Mouse (Mus musculus) bone marrow, adult 2 months (tissue): ENCODE measurements around the gene Alk. TPM values are rescaled to one million over a fixed set of nuclear protein-coding genes. Genes with fewer than 3 reads are reported as not detected.

ENCODE experiments used
- H3K27ac ChIP-seq: fragments of 200-500 bp; 2 replicates; pipeline ENCODE4 v1.5.1; 2012; ENCODE audit warnings: low read depth, mild to moderate bottlenecking, control low read depth, inconsistent platforms, low read length; ENCODE audit not compliant: control insufficient read depth, poor library complexity, insufficient read depth
- H3K4me1 ChIP-seq: fragments of 200-500 bp; 2 replicates; pipeline ENCODE4 v1.6.1; 2011; ENCODE audit warnings: low read length; ENCODE audit not compliant: control insufficient read depth, insufficient read depth
- H3K4me3 ChIP-seq: fragments of 200-500 bp; replicated peaks from 2 replicates; pipeline ENCODE3; 2011; ENCODE audit warnings: mild to moderate bottlenecking, low read depth, low read length, control low read depth; ENCODE audit not compliant: control insufficient read depth
- CTCF ChIP-seq: fragments of 200-500 bp; IDR thresholded peaks from 2 replicates; pipeline ENCODE4 v1.5.1; 2011; ENCODE audit warnings: low read length, control low read depth; ENCODE audit not compliant: control insufficient read depth, insufficient read depth
- POLR2A ChIP-seq: fragments of 200-500 bp; IDR thresholded peaks from 2 replicates; pipeline ENCODE4 v1.6.1; 2011; ENCODE audit warnings: low read depth, mild to moderate bottlenecking, control low read depth, low read length, borderline replicate concordance; ENCODE audit not compliant: control insufficient read depth
- WGBS: fragments of 180-500 bp; shearing (Covaris S2); methylation state at CpG from one replicate; pipeline ENCODE4 v1.1.7; 2018; 5-methylcytosine and 5-hydroxymethylcytosine counted together
- polyA plus RNA-seq: library from polyadenylated mRNA; stranded (reverse); fragments of >200 nt; gene quantifications from 2 replicates; pipeline ENCODE4 v1.2.4, GENCODE M21; 2011; ENCODE audit warnings: low replicate concordance; ENCODE audit not compliant: missing spikeins, insufficient read depth, insufficient read length

The Alk gene
- polyA plus RNA-seq, 1 experiment: not detected

DNA sequence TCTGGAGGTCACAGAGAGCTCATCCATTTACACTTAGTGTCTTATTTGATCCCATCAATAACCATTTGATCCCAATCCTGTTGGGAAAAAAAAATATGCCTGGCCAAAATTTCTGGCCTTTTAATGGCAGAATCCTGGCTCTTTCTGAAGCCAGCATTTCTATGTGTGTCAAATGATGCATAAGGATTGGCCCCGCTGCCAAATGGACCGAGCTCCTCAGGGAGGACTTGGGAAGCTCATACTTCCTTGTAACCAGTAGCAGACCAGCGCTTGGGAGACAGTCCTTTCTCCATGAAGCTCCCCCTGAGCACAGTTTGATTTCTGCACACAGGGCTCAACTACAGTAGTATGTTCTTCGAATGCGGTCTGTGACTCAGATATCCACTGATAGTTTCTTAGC, 3.6 kb downstream of the Alk start:
- Histone ChIP-seq H3K4me1 (no peaks in the 10 kb centered on the region), H3K4me3 (no peak overlapping the region), H3K27ac (no peak overlapping the region)
- no peak for TF ChIP-seq CTCF
- TF ChIP-seq POLR2A: no peak
- 83% methylated on average over 5 of the region's 5 CpGs for WGBS

DNA sequence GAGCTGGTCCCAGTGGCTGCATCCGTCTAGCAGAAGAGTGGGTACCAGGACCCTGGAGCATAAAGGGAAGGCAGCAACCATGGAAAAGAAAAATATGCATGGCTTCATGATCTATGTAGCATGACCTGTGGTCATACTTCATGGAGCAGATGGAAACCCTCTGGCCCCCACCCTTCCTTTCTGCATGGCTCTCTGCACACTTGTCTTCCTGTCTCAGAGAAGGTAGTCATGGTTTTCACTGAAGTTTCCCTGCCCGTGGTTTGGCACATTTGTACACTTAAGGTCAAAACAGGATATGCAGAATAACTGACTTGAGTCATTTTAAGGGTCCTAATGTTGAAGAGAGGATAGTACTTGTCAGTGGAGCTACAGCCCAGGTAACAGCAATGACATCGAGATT, 16.8 kb downstream of the Alk start:
- no peaks in the 10 kb centered on the region; the same call in 1 of the 2 replicates for H3K4me1 ChIP-seq
- 56% methylated on average over 3 of the region's 3 CpGs for WGBS
- no peak overlapping the region for H3K4me3 ChIP-seq
- no peak for TF ChIP-seq CTCF
- no peak for TF ChIP-seq POLR2A
- H3K27ac ChIP-seq: no peak overlapping the region

- TF ChIP-seq POLR2A: no peak
- TF ChIP-seq CTCF: no peak
- no peak overlapping the region for H3K27ac ChIP-seq
- no peaks in the 10 kb centered on the region for H3K4me1 ChIP-seq
- WGBS: 66% methylated on average over 4 of the region's 4 CpGs
- no peak overlapping the region for H3K4me3 ChIP-seq
These were observed 24.3 kb downstream of the Alk start for GRCm38 (mm10) chr17:72580142-72580541.

DNA sequence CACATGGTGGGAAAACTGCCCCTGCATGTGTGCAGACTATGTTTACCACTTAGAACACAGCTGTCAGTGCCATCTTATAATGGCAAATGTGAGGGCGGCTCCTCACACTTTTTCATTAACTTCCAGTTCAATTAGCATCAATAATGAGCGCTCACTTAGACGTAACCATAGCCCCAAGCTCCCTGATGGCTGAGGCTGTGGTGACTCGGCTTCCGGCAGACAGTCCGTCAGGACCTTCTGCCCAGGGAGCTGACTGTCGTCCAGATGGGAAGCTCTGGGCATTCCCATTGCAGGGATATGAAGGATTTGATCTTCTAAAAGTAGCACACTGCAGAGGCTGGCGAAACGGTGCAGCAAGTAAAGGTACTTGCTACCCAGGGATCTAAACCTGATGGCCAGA, 25.1 kb downstream of the Alk start:
- H3K4me1 ChIP-seq: no peaks in the 10 kb centered on the region
- H3K27ac ChIP-seq: no peak overlapping the region
- 89% methylated on average over 9 of the region's 9 CpGs for WGBS
- TF ChIP-seq POLR2A (no peak), CTCF (no peak)
- no peak overlapping the region for H3K4me3 ChIP-seq

- WGBS: 82% methylated on average over 2 of the region's 2 CpGs
These were observed 33.0 kb downstream of the Alk start for GRCm38 (mm10) chr17:72571379-72571778.

DNA sequence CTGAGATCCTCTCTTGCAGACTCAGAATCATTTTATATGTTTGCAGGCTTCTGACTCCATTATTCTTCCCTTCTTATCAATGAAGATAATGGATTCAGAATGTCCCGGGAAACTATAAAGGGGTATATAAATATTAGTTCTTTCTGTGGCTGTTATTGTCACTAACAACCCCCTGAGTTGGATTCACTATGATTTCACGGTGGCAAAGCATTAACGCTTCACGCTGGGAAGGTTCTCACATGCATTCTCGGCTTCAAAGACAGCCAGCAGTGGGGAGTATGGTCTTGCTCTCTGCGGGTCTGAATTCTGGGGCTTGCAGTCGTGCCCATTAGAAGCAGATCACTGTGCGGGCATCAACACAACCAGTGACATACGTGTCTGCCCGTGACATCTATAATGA, 34.9 kb downstream of the Alk start:
- TF ChIP-seq POLR2A (no peak), CTCF (no peak)
- Histone ChIP-seq H3K27ac (no peak overlapping the region), H3K4me1 (no peaks in the 10 kb centered on the region), H3K4me3 (no peak overlapping the region)
- WGBS: 78% methylated on average over 10 of the region's 10 CpGs

More at GRCm38 (mm10) chr17:72571379-72571778, 33.0 kb downstream of the Alk start:
- no peak overlapping the region for H3K27ac ChIP-seq
- no peak for TF ChIP-seq CTCF
- no peak for TF ChIP-seq POLR2A
- H3K4me3 ChIP-seq: no peak overlapping the region
- no peaks in the 10 kb centered on the region for H3K4me1 ChIP-seq

- Histone ChIP-seq H3K27ac (no peak overlapping the region), H3K4me3 (no peak overlapping the region), H3K4me1 (no peaks in the 10 kb centered on the region)
- TF ChIP-seq CTCF (no peak), POLR2A (no peak)
- 71% methylated on average over 5 of the region's 5 CpGs for WGBS
These were observed 41.0 kb downstream of the Alk start for GRCm38 (mm10) chr17:72563423-72563822.

DNA sequence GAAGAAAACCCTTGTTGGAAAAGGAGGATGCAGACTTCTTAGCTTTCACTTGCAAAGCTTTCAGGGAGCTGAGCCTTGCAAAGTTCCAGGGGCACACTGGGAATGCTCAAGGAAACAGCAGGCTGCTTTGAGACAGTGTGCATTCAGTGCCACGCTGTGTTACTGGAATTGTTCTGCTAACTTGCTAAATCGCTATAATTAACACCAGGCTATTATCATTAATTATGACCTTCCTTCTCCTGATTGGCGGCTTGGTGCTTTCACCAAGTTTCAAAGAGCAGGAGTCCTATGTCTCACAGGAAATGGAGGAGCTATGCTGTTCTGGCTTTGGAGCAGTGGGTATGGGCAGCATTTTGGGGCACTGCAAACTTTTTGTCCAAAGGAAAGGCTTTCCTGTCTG, 43.0 kb downstream of the Alk start:
- TF ChIP-seq CTCF: no peak
- Histone ChIP-seq H3K4me3 (no peak overlapping the region), H3K4me1 (no peaks in the 10 kb centered on the region), H3K27ac (no peak overlapping the region)
- 66% methylated on average over 3 of the region's 3 CpGs for whole genome bisulfite sequencing

GRCm38 (mm10) chr17:72560771-72561170, 43.7 kb downstream of the Alk start:
- H3K4me3 ChIP-seq: no peak overlapping the region
- no peaks in the 10 kb centered on the region for H3K4me1 ChIP-seq
- TF ChIP-seq POLR2A (no peak), CTCF (no peak)
- no peak overlapping the region for H3K27ac ChIP-seq
- 56% methylated on average over 1 of the region's 1 CpGs for WGBS
